Mouse (Mus musculus) thymus, adult 2 months (tissue): ENCODE data around the gene Ly6g6c. TPM values are rescaled to one million over a fixed set of nuclear protein-coding genes. Genes with fewer than 3 reads are reported as not detected.

ENCODE experiments used
- DNase-seq: peaks from one replicate; pipeline ENCODE4 v3.0.0; 2021
- H3K27ac ChIP-seq: fragments of 200-500 bp; 2 replicates; pipeline ENCODE4 v1.5.1; 2012; ENCODE audit warnings: low read length, control low read depth; ENCODE audit not compliant: control insufficient read depth, insufficient read depth
- H3K27me3 ChIP-seq: fragments of 200-500 bp; 2 replicates; pipeline ENCODE4 v1.6.1; 2012; ENCODE audit warnings: mild to moderate bottlenecking, low read length, moderate library complexity, mixed read lengths; ENCODE audit not compliant: control insufficient read depth, insufficient read depth
- H3K36me3 ChIP-seq: fragments of 200-500 bp; 2 replicates; pipeline ENCODE4 v1.6.1; 2012; ENCODE audit warnings: mild to moderate bottlenecking, low read length, moderate library complexity; ENCODE audit not compliant: control insufficient read depth, insufficient read depth
- H3K4me1 ChIP-seq: fragments of 200-500 bp; replicated peaks from 2 replicates; pipeline ENCODE4 v1.6.1; 2012; ENCODE audit warnings: low read length; ENCODE audit not compliant: control insufficient read depth, insufficient read depth
- H3K4me3 ChIP-seq: fragments of 200-500 bp; 2 replicates; pipeline ENCODE4 v1.5.1; 2012; ENCODE audit warnings: mild to moderate bottlenecking, low read length, control low read depth, moderate library complexity; ENCODE audit not compliant: control insufficient read depth, insufficient read depth
- CTCF ChIP-seq: fragments of 200-500 bp; IDR thresholded peaks from 2 replicates; pipeline ENCODE4 v1.5.1; 2012; ENCODE audit warnings: mild to moderate bottlenecking, control low read depth, low read length, moderate library complexity, borderline replicate concordance; ENCODE audit not compliant: control insufficient read depth, poor library complexity, insufficient read depth; ENCODE audit errors: extremely low read depth
- POLR2A ChIP-seq: fragments of 200-500 bp; IDR thresholded peaks from 2 replicates; pipeline ENCODE4 v1.6.1; 2012; ENCODE audit warnings: mild to moderate bottlenecking, low read length, control low read depth, moderate library complexity; ENCODE audit not compliant: control insufficient read depth, poor library complexity, insufficient read depth; ENCODE audit errors: extremely low read depth
- WGBS: fragments of 180-500 bp; shearing (Covaris S2); methylation state at CpG from one replicate; pipeline ENCODE4 v1.1.7; 2018; 5-methylcytosine and 5-hydroxymethylcytosine counted together
- polyA plus RNA-seq: library from polyadenylated mRNA; depleted of rRNA; stranded (reverse); fragments of >200 nt; gene quantifications from 2 replicates; pipeline ENCODE4 v1.2.3, GENCODE M21; 2012

Ly6g6c gene
- polyA plus RNA-seq, 1 experiment, result 5.0 TPM

DNA sequence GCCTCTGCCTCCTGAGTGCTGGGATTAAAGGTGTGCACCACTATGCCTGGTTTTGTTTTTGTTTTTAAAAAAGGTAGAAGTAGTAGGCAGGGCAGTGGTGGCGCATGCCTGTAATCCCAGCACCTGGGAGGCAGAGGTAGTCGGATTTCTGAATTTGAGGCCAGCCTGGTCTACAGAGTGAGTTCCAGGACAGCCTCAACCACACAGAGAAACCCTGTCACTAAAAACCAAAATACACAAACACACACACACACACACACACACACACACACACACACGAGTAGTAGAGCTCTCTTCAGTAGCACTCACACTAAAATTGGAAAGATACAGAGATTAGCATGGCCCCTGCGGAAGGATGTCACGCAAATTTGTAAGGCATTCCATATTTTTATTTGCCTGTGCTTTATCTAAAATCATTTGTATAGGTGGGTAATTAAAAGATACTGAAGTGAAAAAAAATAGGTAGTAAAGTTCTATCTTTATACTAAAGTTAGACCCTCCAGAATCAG lies 16.2 kb upstream of the Ly6g6c start:
- Histone ChIP-seq H3K27ac (peak overlapping the region; percentile 86), H3K4me1 (peaks cover 44% of the 10 kb centered on the region), H3K27me3 (no peaks in the 10 kb centered on the region), H3K36me3 (peaks cover 16% of the 10 kb centered on the region), H3K4me3 (no peak overlapping the region)
- no peak for TF ChIP-seq POLR2A
- TF ChIP-seq CTCF, result no peak
- 33% methylated on average over 5 of the region's 5 CpGs for whole genome bisulfite sequencing
- DNase-seq, result no peak

DNA sequence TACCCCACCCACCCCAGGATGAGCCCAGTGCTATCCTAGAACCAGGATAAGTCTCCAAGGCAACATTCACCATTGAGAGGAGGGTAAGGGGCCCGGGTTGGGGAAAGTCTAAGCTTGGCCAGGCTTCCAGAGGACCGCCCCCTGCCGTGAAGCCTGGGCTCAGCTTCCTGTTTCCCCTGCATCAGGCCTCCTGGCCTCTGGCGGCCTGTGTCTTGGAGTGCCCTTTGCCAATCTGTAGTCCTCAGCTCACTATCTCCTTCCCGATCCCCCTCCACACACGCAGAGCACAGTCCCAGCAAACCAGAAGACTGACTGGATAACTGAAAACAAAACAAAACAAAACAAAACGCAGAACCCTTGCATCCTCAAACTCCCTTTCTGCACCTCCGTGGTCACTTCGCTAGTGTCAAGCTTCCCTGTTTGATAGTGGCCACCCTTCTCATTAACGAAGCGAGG lies 15.6 kb upstream of the Ly6g6c start, which contains the start of gene Clic1:
TSS of gene Clic1 (plus strand) at position 406 of the 456 bp plus-strand sequence.
- Histone ChIP-seq H3K4me1 (peaks cover 44% of the 10 kb centered on the region), H3K4me3 (peak within 1 kb of the TSS; percentile 75), H3K36me3 (peaks cover 22% of the 10 kb centered on the region), H3K27me3 (no peaks in the 10 kb centered on the region), H3K27ac (peak within 1 kb of the TSS; percentile 86)
- TF ChIP-seq CTCF (0 out of 2 replicates have a peak, but pooled peaks have one; percentile 43), POLR2A (peak; percentile 32; the same call in 1 of the 2 replicates)
- DNase-seq, result peak; percentile 66
- WGBS, result 1% methylated on average over 11 of the region's 11 CpGs

DNA sequence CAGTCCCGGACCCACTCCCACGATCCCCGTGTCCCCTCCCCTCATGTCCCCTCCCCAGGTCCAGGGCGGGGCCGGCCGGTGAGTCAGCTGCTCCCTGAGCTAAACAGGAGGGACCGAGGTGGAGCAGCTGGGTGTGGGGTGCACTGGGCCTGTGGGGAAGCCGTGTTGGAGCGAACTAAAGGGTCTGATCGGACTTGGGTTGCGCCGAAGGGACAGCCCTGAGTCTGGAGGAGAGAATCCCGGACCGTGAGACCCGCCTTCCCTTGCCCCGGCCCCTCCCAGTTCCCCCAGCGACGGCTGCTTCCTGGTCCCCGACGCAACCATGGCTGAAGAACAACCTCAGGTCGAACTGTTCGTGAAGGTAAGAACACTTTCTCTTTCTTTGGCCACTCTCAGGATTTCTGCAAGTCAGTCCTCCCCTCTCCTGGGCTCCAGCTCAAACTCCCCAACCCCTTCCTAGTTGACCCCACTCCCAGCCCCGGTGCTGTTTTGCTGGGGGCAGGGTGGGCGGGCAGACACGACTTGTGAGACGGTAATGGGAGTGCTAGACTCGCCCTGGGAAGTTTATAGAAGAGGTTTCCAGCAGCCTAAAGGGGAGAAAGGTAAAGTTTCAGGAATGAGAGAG lies 14.9 kb upstream of the Ly6g6c start:
- Histone ChIP-seq H3K27me3 (no peaks in the 10 kb centered on the region), H3K36me3 (peaks cover 26% of the 10 kb centered on the region), H3K27ac (peak overlapping the region; percentile 86), H3K4me3 (peak overlapping the region; percentile 75), H3K4me1 (peaks cover 42% of the 10 kb centered on the region)
- DNase-seq, result peak; percentile 84
- WGBS, result under 1% methylated on average over 27 of the region's 27 CpGs
- TF ChIP-seq POLR2A (0 out of 2 replicates have a peak, but pooled peaks have one; percentile 27), CTCF (no peak)

DNA sequence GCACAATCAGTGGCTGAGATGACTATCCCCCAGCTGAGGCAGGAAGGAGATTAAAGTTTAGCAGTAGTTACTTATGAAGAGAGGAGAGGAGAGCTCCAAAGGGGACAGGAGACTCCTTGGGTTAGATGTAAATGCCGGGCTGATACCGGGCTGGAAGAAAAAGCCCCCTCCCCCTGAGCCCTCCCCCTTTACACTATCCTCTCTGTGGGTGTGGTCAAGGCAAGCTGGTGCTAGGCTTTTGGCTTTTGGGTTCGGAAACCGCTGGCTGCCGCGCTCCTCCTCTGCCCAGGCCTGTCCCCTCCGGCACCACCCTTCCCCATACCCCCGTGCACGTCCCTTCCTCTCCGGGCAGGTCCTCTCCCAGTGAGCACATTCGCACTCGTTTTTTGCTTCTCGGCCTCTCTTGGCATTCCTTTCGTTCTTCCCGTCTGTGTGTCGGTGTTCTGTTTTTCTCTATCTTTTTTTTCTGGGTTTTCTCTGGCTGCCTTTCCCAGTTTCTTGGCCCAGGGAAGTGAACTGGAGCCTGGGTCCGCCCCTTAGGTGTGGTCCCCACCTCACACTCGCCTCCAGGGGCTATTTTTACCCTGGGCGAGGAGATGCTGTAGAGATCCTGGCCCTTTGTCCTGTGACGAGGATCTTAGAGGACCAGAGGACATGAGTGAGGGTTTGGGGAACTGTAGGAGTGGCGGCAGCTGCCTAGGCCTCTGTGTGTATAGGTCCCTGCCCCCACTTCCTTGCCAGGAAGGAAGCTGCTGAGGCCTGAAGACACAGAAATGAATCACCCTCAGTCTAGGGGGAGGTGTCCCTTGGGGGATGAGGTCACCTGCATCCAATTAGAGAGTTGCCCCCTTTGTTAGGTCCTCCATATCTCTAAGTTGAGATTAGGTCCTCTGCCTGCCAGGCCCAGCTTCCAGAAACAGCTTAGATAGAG lies 13.8 kb upstream of the Ly6g6c start:
- WGBS, result 1% methylated on average over 21 of the region's 21 CpGs
- H3K4me1 ChIP-seq, result peaks cover 34% of the 10 kb centered on the region
- peak; percentile 80 for DNase-seq
- peak overlapping the region; percentile 75 for H3K4me3 ChIP-seq
- peaks cover 38% of the 10 kb centered on the region for H3K36me3 ChIP-seq
- TF ChIP-seq POLR2A (peak; percentile 55; the same call in 1 of the 2 replicates), CTCF (no peak)
- no peaks in the 10 kb centered on the region for H3K27me3 ChIP-seq
- peak overlapping the region; percentile 86 for H3K27ac ChIP-seq

DNA sequence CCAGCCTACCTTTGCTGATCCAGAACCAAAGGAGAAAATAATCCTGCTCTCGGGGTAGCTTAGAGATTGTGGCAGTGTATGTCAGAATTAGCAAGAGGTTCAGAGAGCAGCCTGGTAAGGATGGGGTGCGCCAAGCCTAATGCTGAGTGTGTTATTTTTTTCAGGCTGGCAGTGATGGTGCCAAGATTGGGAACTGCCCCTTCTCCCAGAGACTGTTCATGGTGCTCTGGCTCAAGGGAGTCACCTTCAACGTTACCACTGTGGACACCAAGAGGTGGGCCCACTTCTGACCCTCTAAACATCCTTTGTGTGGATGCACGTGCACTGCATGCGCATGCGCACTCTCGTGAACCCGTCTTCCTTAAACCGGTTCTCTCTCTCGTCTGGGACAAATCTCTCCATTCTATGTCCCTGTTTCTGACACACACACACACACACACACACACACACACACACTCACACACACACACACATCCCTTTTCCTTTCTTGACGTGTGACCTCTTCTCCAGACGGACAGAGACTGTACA lies 12.9 kb upstream of the Ly6g6c start:
- no peak for DNase-seq
- H3K4me3 ChIP-seq, result no peak overlapping the region
- peaks cover 42% of the 10 kb centered on the region for H3K36me3 ChIP-seq
- no peak for TF ChIP-seq POLR2A
- no peak for TF ChIP-seq CTCF
- H3K27ac ChIP-seq, result peak overlapping the region; percentile 86; the same call in 1 of the 2 replicates
- peaks cover 32% of the 10 kb centered on the region for H3K4me1 ChIP-seq
- H3K27me3 ChIP-seq, result no peaks in the 10 kb centered on the region
- WGBS, result 91% methylated on average over 12 of the region's 12 CpGs
